Mouse (Mus musculus) spleen, adult 2 months (tissue): ENCODE measurements around the gene Gm3409.

Source experiments
- CTCF ChIP-seq: fragments of 200-500 bp; IDR thresholded peaks from 2 replicates; pipeline ENCODE4 v1.5.1; 2011; ENCODE audit warnings: mild to moderate bottlenecking, inconsistent platforms; ENCODE audit not compliant: insufficient read depth, insufficient read length, insufficient replicate concordance; ENCODE audit errors: extremely low read depth
- POLR2A ChIP-seq: fragments of 200-500 bp; IDR thresholded peaks from 2 replicates; pipeline ENCODE4 v1.6.1; 2011; ENCODE audit warnings: low read depth, low read length, inconsistent platforms

DNA sequence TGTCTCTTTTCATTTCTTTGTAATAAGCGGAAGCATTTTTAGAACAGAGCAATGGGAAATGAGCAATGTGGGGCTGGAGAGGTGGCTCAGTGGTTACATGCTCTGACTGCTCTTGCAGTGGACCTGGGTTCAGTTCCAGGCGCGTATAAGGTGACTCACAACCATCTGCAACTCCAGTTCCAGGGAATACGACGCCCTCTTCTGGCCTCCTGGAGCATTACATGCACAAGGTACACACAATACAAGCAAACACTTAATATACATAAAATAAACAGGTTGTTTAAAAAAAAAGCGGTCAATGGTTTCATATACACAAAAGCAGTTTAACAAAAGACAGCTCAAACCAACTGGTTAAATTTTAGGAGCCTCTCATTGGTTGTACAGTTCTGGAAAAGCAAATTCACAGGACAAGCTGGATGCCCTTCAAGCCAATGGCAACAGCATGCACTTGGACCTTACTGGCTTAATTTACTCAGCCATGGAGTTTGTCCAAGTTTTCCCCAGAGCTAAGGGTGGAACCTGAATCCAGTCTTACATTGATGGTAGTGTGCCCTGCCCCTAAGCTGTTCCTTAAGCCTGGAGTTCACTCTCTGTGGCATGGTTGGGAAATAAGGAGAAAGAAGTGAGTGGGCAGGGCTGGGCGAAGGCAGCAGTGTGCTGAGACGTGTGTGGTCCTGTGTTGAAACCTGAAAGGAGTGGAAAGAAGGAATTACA lies 49.1 kb downstream of the Gm3409 start:
- TF ChIP-seq CTCF (no peak), POLR2A (no peak)
